Comparison of ENCODE assay signal across 8 mouse cellular contexts in genomic region chr2:32857584-32857983, GRCm38 (mm10). TPM values are rescaled to one million over a fixed set of nuclear protein-coding genes. Genes with fewer than 3 reads are reported as not detected.
DNase-seq lines count a peak whose midpoint lies in the region; ATAC-seq and TF ChIP-seq lines count a peak whose summit lies in the region.

No protein-coding gene starts in this region.

- H3K9ac ChIP-seq in hindbrain, postnatal 0 days (replicated peaks; ENCODE audit: low read length): no peak overlapping the region

- no peaks in the 10 kb centered on the region; the same call in 1 of the 2 replicates for H3K4me1 ChIP-seq in hindbrain, postnatal 0 days (ENCODE audit: insufficient read depth, low read length)

- TF ChIP-seq CTCF in hindbrain, postnatal 0 days (IDR thresholded peaks at IDR 0.05; ENCODE audit: low read depth): peak; percentile 95
- TF ChIP-seq CTCF in left cerebral cortex, adult 2 months (IDR thresholded peaks at IDR 0.05): peak; percentile 96

- peak; percentile 65 for ATAC-seq in hindbrain, postnatal 0 days
- ATAC-seq in megakaryocyte progenitor cell, adult 5-6 weeks (replicated peaks; ENCODE audit: poor library complexity): peak; percentile 94

- no peak overlapping the region for H3K4me2 ChIP-seq in hindbrain, postnatal 0 days (ENCODE audit: low read depth, low read length)

- no peaks in the 10 kb centered on the region for H3K9me3 ChIP-seq in hindbrain, postnatal 0 days (ENCODE audit: low read length)

- DNase-seq in Muller cell, postnatal 12 days (ENCODE audit: inconsistent ontology term): peak; percentile 87
- peak; percentile 85 for DNase-seq in cerebellum, adult 9-10 months
- DNase-seq in frontal cortex, postnatal 14 days (ENCODE audit: low spot score in 2 of 2): peak; percentile 44 to 65
- peak; percentile 93 for DNase-seq in hindbrain, postnatal 0 days (ENCODE audit: low spot score)
- DNase-seq in left cerebral cortex, adult 2 months (ENCODE audit: extremely low spot score in 1 of 2, low spot score in 2 of 2): peak; percentile 83 to 85
- peak; percentile 84 to 88 for DNase-seq in right cerebral cortex, postnatal 10 days (ENCODE audit: low spot score in 2 of 2)
- peak; percentile 73 for DNase-seq in urinary bladder, postnatal 25 days (ENCODE audit: low spot score)

- intact Hi-C loops in left cerebral cortex, adult 2 months (cut with DNase I): loop anchor here (1.0 kb wide), 1 partner anchor 78 kb away; no protein-coding TSS in a partner anchor

- no peaks in the 10 kb centered on the region for H3K27me3 ChIP-seq in hindbrain, postnatal 0 days (ENCODE audit: insufficient read depth, low read length)

- WGBS in hindbrain, postnatal 0 days: under 1% methylated on average over 7 of the region's 7 CpGs

- H3K27ac ChIP-seq in hindbrain, postnatal 0 days: no peak overlapping the region
- H3K27ac ChIP-seq in left cerebral cortex, adult 2 months: no peak overlapping the region

- no peaks in the 10 kb centered on the region for H3K36me3 ChIP-seq in hindbrain, postnatal 0 days (ENCODE audit: insufficient read depth, low read length)

- H3K4me3 ChIP-seq in hindbrain, postnatal 0 days (ENCODE audit: low read length): no peak overlapping the region
- H3K4me3 ChIP-seq in left cerebral cortex, adult 2 months: no peak overlapping the region

RNA-seq across cellular contexts. Expression of gene Stxbp1, which starts 10.5 kb away (rescaled TPM):
- total RNA-seq in hindbrain, postnatal 0 days (2014; rRNA removed): 142 and 149 TPM in 2 replicates
- 318 and 348 TPM in 2 replicates for polyA plus RNA-seq in hindbrain, postnatal 0 days (2015; fragmentation: Nextera tagmentation; extraction: Ambion mirVana)
- 100 to 1,000 TPM; 947 to 984 TPM for total RNA-seq in left cerebral cortex, adult 2 months (2021)
- 2.9 and 4.7 TPM in 2 replicates for total RNA-seq in megakaryocyte progenitor cell, adult 5-6 weeks (2015)
- total RNA-seq in megakaryocyte progenitor cell, adult 5-6 weeks (2017): 1.6 and 3.7 TPM in 2 replicates

RNA-seq across cellular contexts. Expression of gene Fam129b, which starts 18.3 kb away (rescaled TPM):
- 49.8 and 52.7 TPM in 2 replicates for total RNA-seq in hindbrain, postnatal 0 days (2014; rRNA removed)
- polyA plus RNA-seq in hindbrain, postnatal 0 days (2015; fragmentation: Nextera tagmentation; extraction: Ambion mirVana): 20.8 and 23.5 TPM in 2 replicates
- 10 to 100 TPM; 24.4 to 31.4 TPM for total RNA-seq in left cerebral cortex, adult 2 months (2021)
- 3.3 and 3.5 TPM in 2 replicates for total RNA-seq in megakaryocyte progenitor cell, adult 5-6 weeks (2015)
- 6.5 and 6.8 TPM in 2 replicates for total RNA-seq in megakaryocyte progenitor cell, adult 5-6 weeks (2017)

Comparison
In these comparisons a context has a peak if more than half of its experiments do, and no peak if none do; other contexts are left out.
1. RNA of gene Stxbp1, which starts 10.5 kb away (total RNA-seq): 947 to 984 TPM in left cerebral cortex, adult 2 months and 142 to 149 TPM in hindbrain, postnatal 0 days; 1.6 to 4.7 TPM in megakaryocyte progenitor cell, adult 5-6 weeks; every median in the first group is over 10 times any median in the second.
2. Peak in every context shown above with its lines, with median percentiles within 50 percentile points of each other: DNase-seq.